Mouse (Mus musculus) forebrain, postnatal 0 days (tissue): Measurements from ENCODE around the gene Tmem238l. TPM values are rescaled to one million over a fixed set of nuclear protein-coding genes. Genes with fewer than 3 reads are reported as not detected.

ENCODE experiments used
- ATAC-seq: fragments of 200-750 bp; cut with Nextera tagmentation; 2 replicates; pipeline ENCODE4 v1.8.0; 2017; ENCODE audit warnings: mild to moderate bottlenecking, moderate library complexity
- DNase-seq: peaks from one replicate; pipeline ENCODE4 v3.0.0-alpha.2; 2015
- H3K27ac ChIP-seq: fragments of 300-500 bp; sonication (generic); 2 replicates; pipeline ENCODE4 v1.5.1; 2014; ENCODE audit warnings: low read depth, mild to moderate bottlenecking, antibody characterized with exemption, low read length, moderate library complexity, mixed read lengths
- H3K27me3 ChIP-seq: fragments of 300-500 bp; sonication (generic); 2 replicates; pipeline ENCODE4 v1.6.1; 2014; ENCODE audit warnings: mild to moderate bottlenecking, low read length, mixed read lengths; ENCODE audit not compliant: insufficient read depth
- H3K36me3 ChIP-seq: fragments of 300-500 bp; sonication (generic); 2 replicates; pipeline ENCODE4 v1.6.1; 2014; ENCODE audit warnings: mild to moderate bottlenecking, moderate library complexity; ENCODE audit not compliant: insufficient read depth
- H3K4me1 ChIP-seq: fragments of 300-500 bp; sonication (generic); 2 replicates; pipeline ENCODE4 v1.6.1; 2014; ENCODE audit warnings: antibody characterized with exemption; ENCODE audit not compliant: insufficient read depth
- H3K4me2 ChIP-seq: fragments of 300-500 bp; sonication (generic); 2 replicates; pipeline ENCODE4 v1.6.1; 2014; ENCODE audit warnings: low read depth, mild to moderate bottlenecking, moderate library complexity
- H3K4me3 ChIP-seq: fragments of 300-500 bp; sonication (generic); 2 replicates; pipeline ENCODE4 v1.5.1; 2014; ENCODE audit warnings: low read depth, low read length, mixed read lengths
- H3K9ac ChIP-seq: fragments of 300-500 bp; sonication (generic); 2 replicates; pipeline ENCODE4 v1.6.1; 2014; ENCODE audit warnings: mild to moderate bottlenecking
- H3K9me3 ChIP-seq: fragments of 300-500 bp; sonication (generic); 2 replicates; pipeline ENCODE4 v1.6.1; 2016; ENCODE audit warnings: low read length
- CTCF ChIP-seq: sonication (generic); IDR thresholded peaks from 2 replicates; pipeline ENCODE4 v1.5.1; 2016; ENCODE audit warnings: antibody characterized with exemption, control low read depth, low read depth
- WGBS: fragments of 180-500 bp; shearing (Covaris S2); extraction: QIAGEN DNeasy Blood & Tissue Kit; methylation state at CpG from one replicate; pipeline ENCODE4 v1.1.7; 2014; 5-methylcytosine and 5-hydroxymethylcytosine counted together
- polyA plus RNA-seq: library from polyadenylated mRNA; unstranded; fragments of >200 nt; fragmentation: Nextera tagmentation; extraction: Ambion mirVana; gene quantifications from 2 replicates; pipeline ENCODE4 v1.2.1, GENCODE M21; 2015
- total RNA-seq: library from RNA; depleted of rRNA; stranded (reverse); fragments of >200 nt; gene quantifications from 2 replicates; pipeline ENCODE4 v1.2.3, GENCODE M21; 2014

Gene Tmem238l
- total and polyA plus RNA-seq, 2 experiments from 2014 or later, result not detected

GRCm38 (mm10) chr11:66981336-66982115 is 25.1 kb downstream of the Tmem238l start:
- no peaks in the 10 kb centered on the region for H3K27me3 ChIP-seq
- no peaks in the 10 kb centered on the region for H3K36me3 ChIP-seq
- H3K9ac ChIP-seq, result no peak overlapping the region
- ATAC-seq (no peak), DNase-seq (no peak)
- no peak overlapping the region for H3K4me3 ChIP-seq
- H3K4me2 ChIP-seq, result no peak overlapping the region
- TF ChIP-seq CTCF, result no peak
- 0 out of 2 replicates have a peak, but pooled peaks cover 9% of the 10 kb centered on the region for H3K4me1 ChIP-seq
- WGBS, result 71% methylated on average over 15 of the region's 15 CpGs
- H3K9me3 ChIP-seq, result no peaks in the 10 kb centered on the region
- H3K27ac ChIP-seq, result no peak overlapping the region

GRCm38 (mm10) chr11:66982794-66983193 is 26.4 kb downstream of the Tmem238l start:
- H3K27ac ChIP-seq, result no peak overlapping the region
- H3K27me3 ChIP-seq, result no peaks in the 10 kb centered on the region
- H3K4me1 ChIP-seq, result 0 out of 2 replicates have a peak, but pooled peaks cover 9% of the 10 kb centered on the region
- H3K4me2 ChIP-seq, result no peak overlapping the region
- H3K9ac ChIP-seq, result no peak overlapping the region
- DNase-seq (no peak), ATAC-seq (peak; percentile 55)
- peak; percentile 59 for TF ChIP-seq CTCF
- no peak overlapping the region for H3K4me3 ChIP-seq
- H3K36me3 ChIP-seq, result no peaks in the 10 kb centered on the region
- H3K9me3 ChIP-seq, result no peaks in the 10 kb centered on the region
- 41% methylated on average over 6 of the region's 6 CpGs for WGBS

GRCm38 (mm10) chr11:66983422-66984164 is 27.2 kb downstream of the Tmem238l start:
- Histone ChIP-seq H3K9ac (no peak overlapping the region), H3K27ac (peak overlapping the region; percentile 76; the same call in 1 of the 2 replicates), H3K27me3 (no peaks in the 10 kb centered on the region), H3K4me3 (no peak overlapping the region), H3K4me2 (no peak overlapping the region), H3K36me3 (no peaks in the 10 kb centered on the region), H3K9me3 (no peaks in the 10 kb centered on the region), H3K4me1 (0 out of 2 replicates have a peak, but pooled peaks cover 9% of the 10 kb centered on the region)
- no peak for TF ChIP-seq CTCF
- ATAC-seq (no peak), DNase-seq (no peak)
- WGBS, result 70% methylated on average over 11 of the region's 11 CpGs

GRCm38 (mm10) chr11:66984165-66985135 is 28.0 kb downstream of the Tmem238l start:
- H3K9ac ChIP-seq, result peak overlapping the region; percentile 52
- peak overlapping the region; percentile 37 for H3K4me3 ChIP-seq
- ATAC-seq, result peak; percentile 88
- 4% methylated on average over 28 of the region's 28 CpGs for WGBS
- peak; percentile 92 for DNase-seq
- peak overlapping the region; percentile 76 for H3K27ac ChIP-seq
- peak; percentile 97 for TF ChIP-seq CTCF
- no peaks in the 10 kb centered on the region for H3K36me3 ChIP-seq
- H3K4me1 ChIP-seq, result 0 out of 2 replicates have a peak, but pooled peaks cover 9% of the 10 kb centered on the region
- no peaks in the 10 kb centered on the region for H3K9me3 ChIP-seq
- H3K27me3 ChIP-seq, result no peaks in the 10 kb centered on the region
- peak overlapping the region; percentile 60 for H3K4me2 ChIP-seq

GRCm38 (mm10) chr11:66985136-66985702 is 28.8 kb downstream of the Tmem238l start:
- no peak for ATAC-seq
- 23% methylated on average over 11 of the region's 11 CpGs for WGBS
- peak overlapping the region; percentile 52 for H3K9ac ChIP-seq

GRCm38 (mm10) chr11:66992150-66992549 is 35.7 kb downstream of the Tmem238l start:
- no peaks in the 10 kb centered on the region for H3K9me3 ChIP-seq
- DNase-seq (no peak), ATAC-seq (no peak)
- no peak for TF ChIP-seq CTCF
- H3K4me2 ChIP-seq, result no peak overlapping the region
- H3K36me3 ChIP-seq, result no peaks in the 10 kb centered on the region
- WGBS, result 71% methylated on average over 2 of the region's 2 CpGs
- no peak overlapping the region for H3K4me3 ChIP-seq
- H3K9ac ChIP-seq, result no peak overlapping the region
- no peaks in the 10 kb centered on the region for H3K27me3 ChIP-seq
- no peak overlapping the region for H3K27ac ChIP-seq
- H3K4me1 ChIP-seq, result no peaks in the 10 kb centered on the region

More at GRCm38 (mm10) chr11:66985136-66985702, 28.8 kb downstream of the Tmem238l start:
- Histone ChIP-seq H3K4me3 (peak overlapping the region; percentile 37), H3K9me3 (no peaks in the 10 kb centered on the region), H3K4me2 (peak overlapping the region; percentile 60), H3K4me1 (0 out of 2 replicates have a peak, but pooled peaks cover 9% of the 10 kb centered on the region), H3K27me3 (no peaks in the 10 kb centered on the region), H3K27ac (peak overlapping the region; percentile 76), H3K36me3 (no peaks in the 10 kb centered on the region)
- no peak for TF ChIP-seq CTCF
- no peak for DNase-seq
